Mouse (Mus musculus) thymus, adult 2 months (tissue): Measurements from ENCODE around the gene Cnr2. TPM values are rescaled to one million over a fixed set of nuclear protein-coding genes. Genes with fewer than 3 reads are reported as not detected.

ENCODE experiments used
- DNase-seq: peaks from one replicate; pipeline ENCODE4 v3.0.0; 2021
- H3K27ac ChIP-seq: fragments of 200-500 bp; 2 replicates; pipeline ENCODE4 v1.5.1; 2012; ENCODE audit warnings: low read length, control low read depth; ENCODE audit not compliant: control insufficient read depth, insufficient read depth
- H3K27me3 ChIP-seq: fragments of 200-500 bp; 2 replicates; pipeline ENCODE4 v1.6.1; 2012; ENCODE audit warnings: mild to moderate bottlenecking, low read length, moderate library complexity, mixed read lengths; ENCODE audit not compliant: control insufficient read depth, insufficient read depth
- H3K36me3 ChIP-seq: fragments of 200-500 bp; 2 replicates; pipeline ENCODE4 v1.6.1; 2012; ENCODE audit warnings: mild to moderate bottlenecking, low read length, moderate library complexity; ENCODE audit not compliant: control insufficient read depth, insufficient read depth
- H3K4me1 ChIP-seq: fragments of 200-500 bp; replicated peaks from 2 replicates; pipeline ENCODE4 v1.6.1; 2012; ENCODE audit warnings: low read length; ENCODE audit not compliant: control insufficient read depth, insufficient read depth
- H3K4me3 ChIP-seq: fragments of 200-500 bp; 2 replicates; pipeline ENCODE4 v1.5.1; 2012; ENCODE audit warnings: mild to moderate bottlenecking, low read length, control low read depth, moderate library complexity; ENCODE audit not compliant: control insufficient read depth, insufficient read depth
- CTCF ChIP-seq: fragments of 200-500 bp; IDR thresholded peaks from 2 replicates; pipeline ENCODE4 v1.5.1; 2012; ENCODE audit warnings: mild to moderate bottlenecking, control low read depth, low read length, moderate library complexity, borderline replicate concordance; ENCODE audit not compliant: control insufficient read depth, poor library complexity, insufficient read depth; ENCODE audit errors: extremely low read depth
- POLR2A ChIP-seq: fragments of 200-500 bp; IDR thresholded peaks from 2 replicates; pipeline ENCODE4 v1.6.1; 2012; ENCODE audit warnings: mild to moderate bottlenecking, low read length, control low read depth, moderate library complexity; ENCODE audit not compliant: control insufficient read depth, poor library complexity, insufficient read depth; ENCODE audit errors: extremely low read depth
- WGBS: fragments of 180-500 bp; shearing (Covaris S2); methylation state at CpG from one replicate; pipeline ENCODE4 v1.1.7; 2018; 5-methylcytosine and 5-hydroxymethylcytosine counted together
- polyA plus RNA-seq: library from polyadenylated mRNA; depleted of rRNA; stranded (reverse); fragments of >200 nt; gene quantifications from 2 replicates; pipeline ENCODE4 v1.2.3, GENCODE M21; 2012

The Cnr2 gene
- polyA plus RNA-seq, 1 experiment: 9.3 TPM

- Histone ChIP-seq H3K4me1 (peaks cover 11% of the 10 kb centered on the region), H3K4me3 (no peak overlapping the region), H3K27ac (no peak overlapping the region), H3K27me3 (no peaks in the 10 kb centered on the region), H3K36me3 (peaks cover 3% of the 10 kb centered on the region; the same call in 1 of the 2 replicates)
- DNase-seq: no peak
- TF ChIP-seq CTCF (no peak), POLR2A (no peak)
- 95% methylated on average over 5 of the region's 5 CpGs for WGBS
Observed at GRCm38 (mm10) chr4:135961709-135962108, 66.5 kb downstream of the Cnr2 start.

GRCm38 (mm10) chr4:135962198-135962597, 67.0 kb downstream of the Cnr2 start:
- Histone ChIP-seq H3K4me3 (no peak overlapping the region), H3K36me3 (peaks cover 4% of the 10 kb centered on the region; the same call in 1 of the 2 replicates), H3K27ac (no peak overlapping the region), H3K4me1 (peaks cover 11% of the 10 kb centered on the region), H3K27me3 (no peaks in the 10 kb centered on the region)
- DNase-seq: no peak
- no peak for TF ChIP-seq CTCF
- TF ChIP-seq POLR2A: no peak
- WGBS: 97% methylated on average over 7 of the region's 7 CpGs

GRCm38 (mm10) chr4:135962946-135963345, 67.8 kb downstream of the Cnr2 start:
- H3K4me1 ChIP-seq: peaks cover 11% of the 10 kb centered on the region
- DNase-seq: no peak
- H3K27me3 ChIP-seq: no peaks in the 10 kb centered on the region
- peak overlapping the region; percentile 78 for H3K4me3 ChIP-seq
- H3K36me3 ChIP-seq: peaks cover 12% of the 10 kb centered on the region; the same call in 1 of the 2 replicates
- peak overlapping the region; percentile 83 for H3K27ac ChIP-seq
- TF ChIP-seq CTCF (peak; percentile 3; the same call in 1 of the 2 replicates), POLR2A (no peak)
- 10% methylated on average over 15 of the region's 15 CpGs for WGBS

DNA sequence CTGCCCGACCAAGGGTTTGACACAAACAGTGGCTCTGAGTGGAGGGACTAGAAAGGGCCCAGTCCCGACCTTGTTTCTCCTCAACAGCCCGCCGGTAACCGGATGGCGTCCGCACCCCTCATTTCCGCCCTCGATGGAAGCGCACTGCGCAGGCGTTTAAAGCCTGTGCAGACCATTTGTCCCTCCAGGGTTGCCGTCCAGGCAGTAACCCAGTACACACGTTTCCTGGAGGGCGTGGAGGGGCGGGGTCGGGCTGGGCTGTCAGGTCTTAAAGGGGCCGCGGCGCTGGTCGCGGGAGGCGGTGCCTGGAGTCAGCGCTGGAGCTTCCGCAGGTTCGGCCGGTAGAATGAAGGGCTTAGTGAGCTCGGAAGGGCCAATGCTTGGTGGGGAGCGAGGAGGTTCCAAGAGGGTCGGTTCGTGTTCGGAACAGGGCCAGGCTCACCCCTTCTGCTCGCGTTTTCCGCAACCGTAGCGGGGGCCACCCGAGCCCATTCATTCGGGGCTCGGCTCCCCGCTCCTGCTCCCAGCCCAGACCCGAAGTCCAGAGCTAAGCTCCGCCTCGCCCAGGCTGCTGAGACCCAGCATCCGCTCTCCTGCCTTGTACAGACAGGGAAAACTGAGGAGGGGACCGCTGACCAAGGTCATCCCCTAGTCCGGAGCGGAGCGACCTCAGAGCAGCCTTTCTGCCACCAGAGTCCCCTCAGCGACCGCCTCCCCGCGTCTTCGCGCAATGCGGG, 68.4 kb downstream of the Cnr2 start, which contains the start of gene Gale:
Gale (plus strand) TSS at position 271 of the 737 bp plus-strand sequence.
- peak; percentile 18; the same call in 1 of the 2 replicates for TF ChIP-seq CTCF
- peak; percentile 96 for TF ChIP-seq POLR2A
- peak within 1 kb of the TSS; percentile 78 for H3K4me3 ChIP-seq
- under 1% methylated on average over 56 of the region's 56 CpGs for WGBS
- H3K4me1 ChIP-seq: peaks cover 11% of the 10 kb centered on the region
- peaks cover 17% of the 10 kb centered on the region for H3K36me3 ChIP-seq
- H3K27me3 ChIP-seq: no peaks in the 10 kb centered on the region
- peak within 1 kb of the TSS; percentile 83 for H3K27ac ChIP-seq
- DNase-seq: peak; percentile 95

GRCm38 (mm10) chr4:135964426-135964825, 69.2 kb downstream of the Cnr2 start:
- Histone ChIP-seq H3K4me3 (peak overlapping the region; percentile 54), H3K4me1 (peaks cover 11% of the 10 kb centered on the region), H3K27ac (0 out of 2 replicates have a peak overlapping the region, but pooled peaks have one; percentile 17), H3K36me3 (peaks cover 23% of the 10 kb centered on the region), H3K27me3 (no peaks in the 10 kb centered on the region)
- DNase-seq: peak; percentile 33
- TF ChIP-seq POLR2A (no peak), CTCF (no peak)
- WGBS: 1% methylated on average over 12 of the region's 12 CpGs

GRCm38 (mm10) chr4:135965113-135965512, 69.9 kb downstream of the Cnr2 start:
- DNase-seq: no peak
- H3K4me3 ChIP-seq: no peak overlapping the region
- 87% methylated on average over 9 of the region's 9 CpGs for WGBS
- peaks cover 26% of the 10 kb centered on the region for H3K36me3 ChIP-seq
- no peaks in the 10 kb centered on the region for H3K27me3 ChIP-seq
- no peak for TF ChIP-seq CTCF
- no peak for TF ChIP-seq POLR2A
- H3K27ac ChIP-seq: no peak overlapping the region
- peaks cover 11% of the 10 kb centered on the region for H3K4me1 ChIP-seq

- Histone ChIP-seq H3K4me1 (peaks cover 12% of the 10 kb centered on the region), H3K4me3 (no peak overlapping the region), H3K27me3 (no peaks in the 10 kb centered on the region), H3K36me3 (peaks cover 26% of the 10 kb centered on the region), H3K27ac (no peak overlapping the region)
- TF ChIP-seq POLR2A: no peak
- TF ChIP-seq CTCF: no peak
- no peak for DNase-seq
- WGBS: 96% methylated on average over 16 of the region's 16 CpGs
Observed at GRCm38 (mm10) chr4:135966283-135966682, 71.1 kb downstream of the Cnr2 start.
